Mouse (Mus musculus) bone marrow, adult 2 months (tissue): ENCODE measurements around the gene Cops9. TPM values are rescaled to one million over a fixed set of nuclear protein-coding genes. Genes with fewer than 3 reads are reported as not detected.

Source experiments
- H3K27ac ChIP-seq: fragments of 200-500 bp; 2 replicates; pipeline ENCODE4 v1.5.1; 2012; ENCODE audit warnings: low read depth, mild to moderate bottlenecking, control low read depth, inconsistent platforms, low read length; ENCODE audit not compliant: control insufficient read depth, poor library complexity, insufficient read depth
- H3K4me1 ChIP-seq: fragments of 200-500 bp; 2 replicates; pipeline ENCODE4 v1.6.1; 2011; ENCODE audit warnings: low read length; ENCODE audit not compliant: control insufficient read depth, insufficient read depth
- H3K4me3 ChIP-seq: fragments of 200-500 bp; replicated peaks from 2 replicates; pipeline ENCODE3; 2011; ENCODE audit warnings: mild to moderate bottlenecking, low read depth, low read length, control low read depth; ENCODE audit not compliant: control insufficient read depth
- CTCF ChIP-seq: fragments of 200-500 bp; IDR thresholded peaks from 2 replicates; pipeline ENCODE4 v1.5.1; 2011; ENCODE audit warnings: low read length, control low read depth; ENCODE audit not compliant: control insufficient read depth, insufficient read depth
- POLR2A ChIP-seq: fragments of 200-500 bp; IDR thresholded peaks from 2 replicates; pipeline ENCODE4 v1.6.1; 2011; ENCODE audit warnings: low read depth, mild to moderate bottlenecking, control low read depth, low read length, borderline replicate concordance; ENCODE audit not compliant: control insufficient read depth
- WGBS: fragments of 180-500 bp; shearing (Covaris S2); methylation state at CpG from one replicate; pipeline ENCODE4 v1.1.7; 2018; 5-methylcytosine and 5-hydroxymethylcytosine counted together
- polyA plus RNA-seq: library from polyadenylated mRNA; stranded (reverse); fragments of >200 nt; gene quantifications from 2 replicates; pipeline ENCODE4 v1.2.4, GENCODE M21; 2011; ENCODE audit warnings: low replicate concordance; ENCODE audit not compliant: missing spikeins, insufficient read depth, insufficient read length

The Cops9 gene
- polyA plus RNA-seq, 1 experiment = 176 TPM

- no peaks in the 10 kb centered on the region for H3K4me1 ChIP-seq
- no peak overlapping the region for H3K4me3 ChIP-seq
- WGBS = 79% methylated on average over 5 of the region's 5 CpGs
- TF ChIP-seq CTCF (no peak), POLR2A (no peak)
- H3K27ac ChIP-seq = no peak overlapping the region
Observed at GRCm38 (mm10) chr1:92673258-92673782, 31.5 kb upstream of the Cops9 start.

GRCm38 (mm10) chr1:92671326-92671725 is 29.5 kb upstream of the Cops9 start:
- 65% methylated on average over 4 of the region's 4 CpGs for WGBS
- H3K27ac ChIP-seq = no peak overlapping the region
- no peak for TF ChIP-seq POLR2A
- no peak for TF ChIP-seq CTCF
- H3K4me3 ChIP-seq = no peak overlapping the region
- H3K4me1 ChIP-seq = no peaks in the 10 kb centered on the region

GRCm38 (mm10) chr1:92669430-92669829 is 27.6 kb upstream of the Cops9 start:
- TF ChIP-seq POLR2A (no peak), CTCF (no peak)
- WGBS = 88% methylated on average over 3 of the region's 3 CpGs
- Histone ChIP-seq H3K4me1 (no peaks in the 10 kb centered on the region), H3K4me3 (no peak overlapping the region), H3K27ac (no peak overlapping the region)

- Histone ChIP-seq H3K4me1 (no peaks in the 10 kb centered on the region), H3K4me3 (no peak overlapping the region), H3K27ac (no peak overlapping the region)
- 30% methylated on average over 6 of the region's 6 CpGs for WGBS
- TF ChIP-seq CTCF (no peak), POLR2A (no peak)
Observed at GRCm38 (mm10) chr1:92667106-92667505, 25.3 kb upstream of the Cops9 start.

DNA sequence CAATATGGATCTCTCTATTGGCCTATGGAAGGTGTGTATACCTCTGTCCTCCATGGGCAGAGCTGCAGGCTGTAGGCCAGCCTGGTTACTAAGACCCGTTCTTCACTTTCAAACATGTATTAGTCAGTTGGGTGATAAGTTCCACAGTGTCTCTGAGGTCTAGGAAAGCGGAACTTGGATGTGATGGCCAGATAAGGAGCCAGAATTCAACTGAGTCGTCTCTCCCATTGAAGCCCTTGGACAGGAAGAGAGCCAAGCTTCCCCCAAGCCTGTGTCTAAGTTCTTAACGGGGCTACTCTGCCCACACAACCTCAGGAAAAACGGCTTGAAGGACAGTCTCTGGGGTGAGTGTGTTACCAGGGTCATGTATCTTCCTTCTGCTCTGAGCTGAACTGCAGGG is 17.6 kb upstream of the Cops9 start:
- Histone ChIP-seq H3K4me3 (no peak overlapping the region), H3K4me1 (no peaks in the 10 kb centered on the region; the same call in 1 of the 2 replicates), H3K27ac (no peak overlapping the region)
- WGBS = 9% methylated on average over 5 of the region's 5 CpGs
- TF ChIP-seq POLR2A (no peak), CTCF (no peak)

DNA sequence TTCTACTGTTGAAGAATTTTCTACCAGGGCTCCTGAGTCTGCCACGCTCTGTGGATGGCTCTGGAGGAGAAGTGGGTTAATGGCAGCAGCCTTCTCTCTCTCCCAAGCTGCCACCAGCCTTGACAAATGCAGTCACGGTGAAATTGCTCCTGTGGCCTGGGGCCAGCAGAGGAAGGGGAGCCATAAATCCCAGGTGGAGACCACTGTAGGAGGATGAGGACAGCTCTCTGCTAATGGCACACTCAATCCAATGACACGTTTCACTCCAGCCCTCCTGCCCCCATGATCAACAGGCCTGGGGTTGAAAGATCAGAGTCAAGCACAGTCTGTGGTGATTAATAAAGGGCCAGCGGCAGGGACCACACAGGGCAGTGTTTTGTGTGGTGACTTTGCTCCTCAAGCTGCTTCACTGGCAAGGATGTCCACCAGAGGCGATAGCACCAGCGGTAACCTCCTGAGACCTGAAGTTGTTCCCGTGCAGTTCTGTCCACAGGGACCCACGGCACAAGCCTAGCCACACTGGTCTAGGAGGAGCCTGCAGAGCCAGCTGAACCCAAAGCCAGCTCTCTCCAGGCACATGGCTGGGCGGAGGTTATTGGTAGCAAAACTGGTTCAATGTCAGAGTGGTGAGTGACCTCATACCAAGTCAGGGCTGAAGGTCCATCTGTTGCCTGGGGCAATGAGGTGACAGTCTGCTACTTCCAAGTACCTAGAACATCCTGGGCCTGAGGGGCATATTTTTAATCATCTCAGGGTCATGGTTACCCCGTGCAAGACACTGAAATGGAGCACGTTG is 15.4 kb upstream of the Cops9 start:
- Histone ChIP-seq H3K4me3 (no peak overlapping the region), H3K27ac (no peak overlapping the region), H3K4me1 (no peaks in the 10 kb centered on the region; the same call in 1 of the 2 replicates)
- no peak for TF ChIP-seq CTCF
- no peak for TF ChIP-seq POLR2A
- WGBS = 83% methylated on average over 11 of the region's 11 CpGs

GRCm38 (mm10) chr1:92654676-92655075 is 12.9 kb upstream of the Cops9 start:
- no peaks in the 10 kb centered on the region; the same call in 1 of the 2 replicates for H3K4me1 ChIP-seq
- WGBS = 47% methylated on average over 2 of the region's 2 CpGs
- no peak for TF ChIP-seq CTCF
- TF ChIP-seq POLR2A = no peak
- H3K27ac ChIP-seq = no peak overlapping the region
- no peak overlapping the region for H3K4me3 ChIP-seq

- Histone ChIP-seq H3K4me3 (no peak overlapping the region), H3K27ac (no peak overlapping the region), H3K4me1 (peaks cover under 1% of the 10 kb centered on the region; the same call in 1 of the 2 replicates)
- 80% methylated on average over 3 of the region's 3 CpGs for WGBS
- TF ChIP-seq POLR2A (no peak), CTCF (no peak)
Observed at GRCm38 (mm10) chr1:92653179-92653578, 11.4 kb upstream of the Cops9 start.

- Histone ChIP-seq H3K4me3 (no peak overlapping the region), H3K4me1 (peaks cover 3% of the 10 kb centered on the region; the same call in 1 of the 2 replicates), H3K27ac (no peak overlapping the region)
- 50% methylated on average over 3 of the region's 3 CpGs for WGBS
- TF ChIP-seq CTCF (no peak), POLR2A (no peak)
Observed at GRCm38 (mm10) chr1:92651467-92651866, 9.7 kb upstream of the Cops9 start.

DNA sequence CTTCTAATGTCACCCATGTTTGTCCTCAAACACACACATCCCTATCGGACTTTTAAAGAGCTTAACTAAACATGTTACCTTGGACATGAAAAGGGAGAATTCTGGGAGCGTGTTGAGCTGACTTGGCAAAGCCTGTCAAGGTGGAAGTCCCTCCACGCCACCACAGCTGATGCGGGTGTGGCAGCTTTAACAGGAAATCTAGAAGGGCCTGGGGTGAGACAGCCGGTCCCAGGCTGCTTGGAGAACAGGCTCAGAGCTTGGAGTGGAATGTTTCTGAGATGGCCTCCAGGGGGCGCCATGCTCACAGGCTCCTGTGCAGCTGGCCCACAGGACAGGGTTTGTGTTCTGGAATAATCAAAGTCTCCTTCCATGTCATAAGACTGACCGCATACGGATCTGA is 6.9 kb upstream of the Cops9 start, which contains the start of gene Otos:
Gene Otos, minus strand, starts transcription at position 169 of the 400 bp plus-strand sequence.
- WGBS = 11% methylated on average over 8 of the region's 8 CpGs
- TF ChIP-seq POLR2A = no peak
- peak; percentile 80 for TF ChIP-seq CTCF
- H3K4me3 ChIP-seq = peak within 1 kb of the TSS; percentile 4
- peaks cover 3% of the 10 kb centered on the region; the same call in 1 of the 2 replicates for H3K4me1 ChIP-seq
- no peak within 1 kb of the TSS for H3K27ac ChIP-seq
